Mouse (Mus musculus) cerebellum, postnatal 4 days (tissue): ENCODE measurements around the gene Atp8b2.

ENCODE experiments used
- DNase-seq, 2 experiments: peaks; one replicate each; pipeline ENCODE4 v3.0.0; 2022; ENCODE audit warnings: low spot score in 2 of 2, mixed read lengths in 1 of 2

Atp8b2 gene

GRCm38 (mm10) chr3:89959435-89959834 is 3.9 kb downstream of the Atp8b2 start:
- no peak for DNase-seq

GRCm38 (mm10) chr3:89957880-89958279 is 5.4 kb downstream of the Atp8b2 start:
- no peak for DNase-seq

DNA sequence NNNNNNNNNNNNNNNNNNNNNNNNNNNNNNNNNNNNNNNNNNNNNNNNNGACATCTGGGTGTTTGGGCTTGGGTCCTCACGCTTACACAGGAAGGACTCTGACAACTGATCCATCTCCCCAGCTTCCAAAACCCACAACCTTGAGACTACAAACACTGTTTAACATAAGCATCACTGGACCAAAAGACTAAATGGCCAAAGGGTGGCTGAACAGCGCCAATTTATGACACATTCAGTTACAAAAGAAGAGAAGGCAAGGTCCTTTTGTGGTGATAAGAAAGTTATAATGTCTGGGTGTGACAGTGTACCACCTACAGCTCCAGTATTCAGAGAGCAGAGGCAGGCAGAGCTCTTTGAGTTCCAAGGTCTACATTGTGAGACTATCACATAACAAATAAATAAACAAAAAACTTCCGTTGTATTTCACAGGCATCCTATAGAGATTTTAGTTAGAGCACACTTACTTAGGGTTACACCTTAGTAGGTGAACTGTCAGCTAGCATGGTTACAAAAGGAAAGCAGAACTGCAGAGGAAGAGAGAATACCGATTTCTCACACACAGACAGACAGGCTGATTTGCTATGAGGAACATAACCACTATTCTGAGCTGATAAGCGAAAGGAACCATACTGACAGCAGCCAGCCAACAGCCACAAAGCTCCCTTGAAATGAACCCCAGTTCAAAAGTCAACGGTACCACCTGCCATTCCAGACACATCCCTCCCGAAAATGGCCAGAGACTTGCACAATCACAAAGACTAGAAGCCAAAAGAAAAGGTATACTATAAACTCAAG is 6.9 kb downstream of the Atp8b2 start:
- no peak for DNase-seq

DNA sequence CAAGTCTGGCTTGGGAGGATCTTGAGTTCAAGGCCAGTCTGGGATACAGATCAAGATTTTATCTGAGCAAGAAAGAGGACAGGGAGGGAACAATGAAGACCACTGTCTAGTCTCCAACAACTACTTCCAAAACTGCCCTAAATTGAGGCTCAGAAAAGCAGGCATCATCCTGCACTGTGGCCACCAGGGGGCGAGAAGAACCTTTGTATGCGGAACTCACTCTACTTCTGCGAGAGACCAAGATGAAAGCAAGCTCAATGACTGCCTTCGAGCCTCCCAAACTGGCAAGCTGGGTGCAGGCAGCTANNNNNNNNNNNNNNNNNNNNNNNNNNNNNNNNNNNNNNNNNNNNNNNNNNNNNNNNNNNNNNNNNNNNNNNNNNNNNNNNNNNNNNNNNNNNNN is 9.9 kb downstream of the Atp8b2 start:
- peak; percentile 58 to 71 for DNase-seq

GRCm38 (mm10) chr3:89948655-89949054 is 14.7 kb downstream of the Atp8b2 start:
- no peak for DNase-seq

- DNase-seq = no peak
Measured at GRCm38 (mm10) chr3:89948021-89948420, 15.3 kb downstream of the Atp8b2 start.

DNA sequence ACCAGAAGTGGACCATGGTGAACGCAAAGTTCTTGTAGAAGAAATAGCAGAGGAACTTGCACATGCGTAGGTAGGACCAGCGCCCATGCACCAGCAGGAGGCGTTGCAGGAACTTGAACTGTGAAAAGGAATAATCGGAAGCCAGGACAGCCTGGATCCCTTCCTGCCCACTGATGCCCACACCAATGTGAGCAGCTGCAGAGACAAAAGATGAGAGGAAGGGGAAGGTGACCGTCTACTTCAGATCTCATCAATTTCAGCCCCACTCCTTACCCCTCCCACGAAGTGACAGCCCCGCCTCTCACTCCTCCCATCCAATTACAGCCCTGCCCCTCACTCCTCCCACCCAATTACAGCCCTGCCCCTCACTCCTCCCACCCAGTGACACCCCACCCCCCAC is 18.3 kb downstream of the Atp8b2 start:
- no peak for DNase-seq

- DNase-seq = no peak
Measured at GRCm38 (mm10) chr3:89942894-89943293, 20.4 kb downstream of the Atp8b2 start.

DNA sequence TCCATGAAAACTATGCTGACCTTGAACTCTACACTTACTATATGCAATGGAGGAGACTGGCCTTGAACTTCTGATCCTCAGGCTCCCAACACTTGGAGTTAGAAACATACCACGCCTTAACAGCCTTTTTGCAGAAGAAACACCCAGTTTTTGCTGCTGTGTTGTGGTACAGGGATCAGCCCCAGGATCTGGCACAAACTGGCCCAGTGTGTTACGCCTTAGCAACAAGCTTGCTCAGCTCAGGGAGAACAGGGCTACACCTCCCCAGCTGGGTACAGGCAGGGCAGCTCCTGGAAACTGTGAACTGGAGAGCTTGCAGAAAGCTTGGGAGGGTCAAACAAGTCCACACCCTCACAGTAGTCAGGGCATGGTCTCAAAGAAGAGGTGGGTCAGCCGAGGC is 26.8 kb downstream of the Atp8b2 start:
- DNase-seq = no peak

DNA sequence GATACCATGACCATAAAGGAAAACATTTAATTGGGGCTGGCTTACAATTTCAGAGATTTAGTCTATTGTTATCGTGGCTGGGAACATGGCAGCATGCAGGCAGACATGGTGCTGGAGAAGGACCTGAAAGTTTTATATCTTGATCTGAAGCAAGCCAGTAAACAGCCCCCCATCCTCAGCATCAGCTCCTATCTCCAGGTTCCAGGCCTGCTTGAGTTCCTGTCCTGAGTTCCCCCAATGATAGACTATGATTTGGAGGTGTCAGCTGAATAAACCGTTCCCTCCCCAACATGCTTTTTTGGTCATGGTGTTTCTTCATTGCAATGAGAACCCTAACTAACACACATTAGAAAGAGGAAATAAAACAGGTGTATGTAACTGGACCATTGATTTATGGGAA is 30.4 kb downstream of the Atp8b2 start:
- DNase-seq = no peak

GRCm38 (mm10) chr3:89928956-89929355 is 34.4 kb downstream of the Atp8b2 start:
- DNase-seq = no peak

GRCm38 (mm10) chr3:89926440-89926839 is 36.9 kb downstream of the Atp8b2 start:
- no peak for DNase-seq

DNA sequence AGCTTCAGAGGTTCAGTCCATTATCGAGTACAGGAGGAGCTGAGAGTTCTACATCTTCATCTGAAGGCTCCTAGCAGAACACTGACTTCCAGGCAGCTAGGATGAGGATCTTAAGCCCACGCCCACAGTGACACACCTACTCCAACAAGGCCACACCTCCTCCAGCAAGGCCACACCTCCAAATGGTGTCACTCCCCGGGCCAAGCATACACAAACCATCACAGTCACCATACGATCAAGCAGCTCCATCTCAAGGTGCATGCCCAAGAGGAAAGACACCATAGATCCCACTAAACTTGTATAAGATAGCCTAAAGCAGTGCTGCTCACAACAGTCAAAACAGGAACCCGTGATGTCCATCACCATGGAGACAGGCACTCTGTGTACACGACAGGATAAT is 42.6 kb downstream of the Atp8b2 start:
- DNase-seq = no peak

GRCm38 (mm10) chr3:89917408-89917807 is 45.9 kb downstream of the Atp8b2 start:
- no peak for DNase-seq

GRCm38 (mm10) chr3:89916622-89917021 is 46.7 kb downstream of the Atp8b2 start:
- DNase-seq = no peak

DNA sequence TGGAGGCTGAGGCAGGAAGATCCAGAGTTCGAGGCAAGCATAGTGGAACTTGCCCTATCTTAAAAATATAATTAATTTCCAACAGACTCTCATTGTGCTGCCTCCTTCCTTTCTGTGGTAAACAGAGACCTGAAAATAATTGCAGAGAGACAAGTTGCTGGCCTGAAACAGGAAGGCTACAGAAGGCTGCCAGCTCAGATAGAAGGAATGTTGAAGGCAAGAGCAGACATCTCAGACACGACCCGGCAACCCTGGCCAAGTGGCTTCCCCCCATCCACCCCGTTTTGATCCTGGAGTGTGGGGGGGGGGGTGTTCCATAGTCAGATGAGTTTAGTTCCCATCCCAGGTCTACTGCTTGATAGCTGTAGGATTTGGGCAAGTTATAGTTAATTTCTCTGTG is 48.6 kb downstream of the Atp8b2 start:
- DNase-seq = no peak

GRCm38 (mm10) chr3:89912543-89913391 is 50.5 kb downstream of the Atp8b2 start, which contains the start of gene Il6ra:
Gene Il6ra (minus strand): TSS chr3:89913196.
- DNase-seq = peak; percentile 39 to 54

GRCm38 (mm10) chr3:89912108-89912542 is 51.2 kb downstream of the Atp8b2 start:
- DNase-seq = no peak

GRCm38 (mm10) chr3:89911207-89911606 is 52.1 kb downstream of the Atp8b2 start:
- DNase-seq = no peak

- DNase-seq = no peak
Measured at GRCm38 (mm10) chr3:89909703-89910542, 53.4 kb downstream of the Atp8b2 start.

GRCm38 (mm10) chr3:89908836-89909235 is 54.5 kb downstream of the Atp8b2 start:
- DNase-seq = no peak

- DNase-seq = no peak
Measured at GRCm38 (mm10) chr3:89907846-89908245, 55.5 kb downstream of the Atp8b2 start.
